Mouse (Mus musculus): ENCODE measurements around the gene Sorbs1. TPM values are rescaled to one million over a fixed set of nuclear protein-coding genes. Genes with fewer than 3 reads are reported as not detected.

The Sorbs1 gene
- polyA plus RNA-seq, 1 experiment from 2014 or later = 90.6 TPM

- 67% methylated on average over 12 of the region's 12 CpGs for WGBS (ENCODE audit: insufficient replicate concordance)
- Histone ChIP-seq H3K36me3 (ENCODE audit: control insufficient read depth, insufficient read depth, low read length) (peaks cover 19% of the 10 kb centered on the region), H3K9me3 (replicated peaks; ENCODE audit: control insufficient read depth, low read length) (no peaks in the 10 kb centered on the region; the same call in 1 of the 2 replicates), H3K9ac (ENCODE audit: low read depth, low read length) (no peak overlapping the region), H3K4me3 (ENCODE audit: low read depth, low read length) (no peak overlapping the region), H3K4me2 (no peak overlapping the region), H3K27ac (ENCODE audit: low read depth, low read length) (no peak overlapping the region), H3K27me3 (ENCODE audit: control insufficient read depth, insufficient read depth, low read length) (no peaks in the 10 kb centered on the region), H3K4me1 (ENCODE audit: control insufficient read depth, insufficient read depth, low read length) (peaks cover 10% of the 10 kb centered on the region)
- no peak for ATAC-seq (replicated peaks; ENCODE audit: insufficient number of reproducible peaks, low FRiP score, low TSS enrichment)
Measured at GRCm38 (mm10) chr19:40362203-40362865, 151.2 kb downstream of the Sorbs1 start.

DNA sequence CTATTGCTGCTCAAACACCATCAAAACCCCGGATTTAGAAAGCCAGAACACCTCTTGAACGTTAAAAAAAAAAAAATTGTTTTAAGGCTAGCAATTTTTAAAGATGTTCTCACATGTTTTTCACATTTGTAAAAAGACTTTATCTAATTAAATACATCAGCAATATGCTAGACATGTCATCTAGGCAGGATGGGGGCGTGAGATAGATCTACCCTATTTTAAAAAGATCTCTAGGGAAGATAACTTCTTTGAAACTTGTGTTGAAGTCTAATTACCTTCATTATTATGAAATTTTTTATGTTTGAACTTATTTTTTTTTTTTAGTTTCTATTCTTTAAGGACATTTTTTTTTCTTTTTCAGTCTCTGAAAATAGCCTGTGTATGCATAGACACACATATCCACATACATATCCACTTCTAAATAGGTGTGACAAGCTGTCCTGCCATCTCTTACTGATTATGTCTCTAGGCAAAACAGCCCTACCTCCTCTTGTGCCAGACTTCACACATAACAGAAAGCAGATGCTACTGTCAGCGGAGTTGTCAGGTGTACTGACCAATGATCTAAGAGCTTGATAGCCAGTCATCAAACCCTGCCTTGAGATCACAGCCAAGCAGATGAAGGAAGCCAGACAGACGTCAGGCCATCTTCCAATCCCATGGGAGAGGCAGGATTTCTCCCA, 153.7 kb downstream of the Sorbs1 start:
- Histone ChIP-seq H3K27ac (ENCODE audit: low read depth, low read length) (no peak overlapping the region), H3K4me1 (ENCODE audit: control insufficient read depth, insufficient read depth, low read length) (peaks cover 18% of the 10 kb centered on the region), H3K9ac (ENCODE audit: low read depth, low read length) (no peak overlapping the region), H3K36me3 (ENCODE audit: control insufficient read depth, insufficient read depth, low read length) (peaks cover 19% of the 10 kb centered on the region), H3K4me3 (ENCODE audit: low read depth, low read length) (no peak overlapping the region), H3K4me2 (no peak overlapping the region), H3K27me3 (ENCODE audit: control insufficient read depth, insufficient read depth, low read length) (no peaks in the 10 kb centered on the region), H3K9me3 (replicated peaks; ENCODE audit: control insufficient read depth, low read length) (no peaks in the 10 kb centered on the region; the same call in 1 of the 2 replicates)
- WGBS (ENCODE audit: insufficient replicate concordance) = 74% methylated on average over 5 of the region's 5 CpGs
- ATAC-seq (replicated peaks; ENCODE audit: insufficient number of reproducible peaks, low FRiP score, low TSS enrichment) = no peak

DNA sequence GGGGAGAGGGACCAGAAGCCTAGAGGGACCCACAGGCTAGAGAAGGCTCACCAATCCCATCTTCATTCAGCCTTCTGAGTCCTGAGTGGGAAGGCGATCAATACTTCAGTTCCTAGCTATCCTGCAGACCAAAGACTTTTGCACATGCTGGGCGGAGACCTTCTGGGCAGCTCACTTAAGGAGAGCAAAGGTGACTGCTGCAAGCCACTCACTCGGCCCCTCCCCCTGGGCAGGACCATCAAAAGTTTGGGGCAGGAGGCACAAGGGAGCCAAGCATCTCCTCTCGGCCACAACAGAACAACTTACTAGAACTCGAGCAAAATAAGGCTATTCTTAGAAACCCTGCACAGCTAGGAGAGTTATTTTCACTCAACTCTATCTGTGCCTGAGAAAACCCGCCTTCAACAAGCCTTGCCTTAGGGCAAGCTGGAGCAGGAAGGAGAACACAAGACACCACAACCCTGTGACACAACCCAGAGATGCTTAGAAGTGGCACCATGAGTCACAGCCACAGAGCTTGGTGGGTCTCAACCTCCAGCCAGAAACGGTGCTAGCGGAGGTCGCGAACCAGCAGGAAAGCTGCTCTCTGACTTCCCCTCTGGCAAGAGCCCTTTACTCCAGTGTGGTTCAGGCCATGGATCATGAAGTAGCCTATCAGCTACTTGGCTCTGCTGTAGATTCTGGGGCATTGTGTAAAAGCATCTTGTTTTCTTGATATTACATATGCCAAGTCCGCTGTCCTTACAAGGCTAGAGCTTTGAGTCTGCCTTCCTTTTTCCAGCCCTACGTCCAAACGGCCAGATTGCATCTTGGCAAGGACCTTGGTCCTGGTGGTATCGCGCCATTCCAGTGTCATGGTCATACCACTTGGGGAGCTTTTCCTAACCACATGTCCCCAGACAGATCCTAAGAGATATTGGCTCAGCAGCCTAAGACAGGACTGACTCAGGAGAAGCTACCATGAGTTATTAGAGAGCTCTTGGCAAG, 156.8 kb downstream of the Sorbs1 start:
- Histone ChIP-seq H3K27ac (ENCODE audit: low read depth, low read length) (peak overlapping the region; percentile 55), H3K9ac (ENCODE audit: low read depth, low read length) (no peak overlapping the region), H3K9me3 (replicated peaks; ENCODE audit: control insufficient read depth, low read length) (no peaks in the 10 kb centered on the region), H3K36me3 (ENCODE audit: control insufficient read depth, insufficient read depth, low read length) (no peaks in the 10 kb centered on the region; the same call in 1 of the 2 replicates), H3K4me1 (ENCODE audit: control insufficient read depth, insufficient read depth, low read length) (peaks cover 18% of the 10 kb centered on the region), H3K27me3 (ENCODE audit: control insufficient read depth, insufficient read depth, low read length) (no peaks in the 10 kb centered on the region), H3K4me3 (ENCODE audit: low read depth, low read length) (no peak overlapping the region), H3K4me2 (no peak overlapping the region)
- ATAC-seq (replicated peaks; ENCODE audit: insufficient number of reproducible peaks, low FRiP score, low TSS enrichment) = no peak
- WGBS (ENCODE audit: insufficient replicate concordance) = 70% methylated on average over 15 of the region's 15 CpGs

DNA sequence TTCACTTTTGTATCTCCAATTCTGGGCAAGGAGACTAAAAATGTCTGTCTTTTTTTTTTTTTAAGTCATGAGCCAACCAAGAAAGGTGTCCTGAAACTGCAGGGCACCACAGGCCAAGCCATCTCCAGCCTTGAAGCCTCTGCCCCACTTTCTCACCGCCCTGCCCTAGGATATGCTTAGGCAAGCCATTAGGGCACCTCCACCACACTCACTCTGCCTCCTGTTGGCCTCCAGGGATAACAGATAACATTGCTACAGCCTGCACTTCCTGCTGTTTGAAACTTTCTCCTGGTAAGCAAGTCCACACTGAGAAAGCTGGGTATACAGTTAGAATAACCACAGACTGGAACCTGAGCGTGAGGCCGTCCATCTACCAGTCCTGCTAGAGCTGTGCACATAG, 158.5 kb downstream of the Sorbs1 start:
- Histone ChIP-seq H3K9ac (ENCODE audit: low read depth, low read length) (no peak overlapping the region), H3K9me3 (replicated peaks; ENCODE audit: control insufficient read depth, low read length) (no peaks in the 10 kb centered on the region), H3K4me3 (ENCODE audit: low read depth, low read length) (no peak overlapping the region), H3K27ac (ENCODE audit: low read depth, low read length) (no peak overlapping the region), H3K27me3 (ENCODE audit: control insufficient read depth, insufficient read depth, low read length) (no peaks in the 10 kb centered on the region), H3K36me3 (ENCODE audit: control insufficient read depth, insufficient read depth, low read length) (peaks cover 2% of the 10 kb centered on the region; the same call in 1 of the 2 replicates), H3K4me2 (no peak overlapping the region), H3K4me1 (ENCODE audit: control insufficient read depth, insufficient read depth, low read length) (peaks cover 18% of the 10 kb centered on the region)
- 79% methylated on average over 3 of the region's 3 CpGs for WGBS (ENCODE audit: insufficient replicate concordance)
- no peak for ATAC-seq (replicated peaks; ENCODE audit: insufficient number of reproducible peaks, low FRiP score, low TSS enrichment)

- peaks cover 5% of the 10 kb centered on the region; the same call in 1 of the 2 replicates for H3K36me3 ChIP-seq (ENCODE audit: control insufficient read depth, insufficient read depth, low read length)
- WGBS (ENCODE audit: insufficient replicate concordance) = 82% methylated on average over 14 of the region's 14 CpGs
Measured at GRCm38 (mm10) chr19:40352006-40352405, 161.6 kb downstream of the Sorbs1 start.

DNA sequence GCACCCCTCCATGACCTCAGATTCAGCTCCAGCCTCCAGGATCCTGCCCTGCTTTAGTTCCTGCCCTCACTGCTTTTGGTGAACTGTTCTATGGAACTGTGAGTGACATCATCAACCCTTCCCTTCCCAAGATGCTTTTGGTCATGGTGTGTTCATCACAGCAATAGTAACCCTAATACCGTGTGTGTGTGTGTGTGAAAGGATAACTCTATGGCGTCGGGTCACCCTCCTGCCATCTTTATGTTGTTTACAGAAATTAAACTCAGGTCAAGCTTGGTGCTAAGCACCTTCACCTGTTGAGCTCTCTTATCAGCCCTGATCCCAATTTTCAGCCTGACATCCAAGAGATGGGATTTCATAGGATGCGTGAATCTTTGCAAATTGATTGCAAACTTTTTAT, 162.7 kb downstream of the Sorbs1 start:
- no peaks in the 10 kb centered on the region for H3K27me3 ChIP-seq (ENCODE audit: control insufficient read depth, insufficient read depth, low read length)
- ATAC-seq (replicated peaks; ENCODE audit: insufficient number of reproducible peaks, low FRiP score, low TSS enrichment) = no peak
- 83% methylated on average over 4 of the region's 4 CpGs for WGBS (ENCODE audit: insufficient replicate concordance)
- H3K4me2 ChIP-seq = no peak overlapping the region
- H3K27ac ChIP-seq (ENCODE audit: low read depth, low read length) = no peak overlapping the region
- no peak overlapping the region for H3K9ac ChIP-seq (ENCODE audit: low read depth, low read length)
- peaks cover 9% of the 10 kb centered on the region for H3K4me1 ChIP-seq (ENCODE audit: control insufficient read depth, insufficient read depth, low read length)
- H3K4me3 ChIP-seq (ENCODE audit: low read depth, low read length) = no peak overlapping the region
- no peaks in the 10 kb centered on the region for H3K9me3 ChIP-seq (replicated peaks; ENCODE audit: control insufficient read depth, low read length)
- peaks cover 5% of the 10 kb centered on the region; the same call in 1 of the 2 replicates for H3K36me3 ChIP-seq (ENCODE audit: control insufficient read depth, insufficient read depth, low read length)

More at GRCm38 (mm10) chr19:40352006-40352405, 161.6 kb downstream of the Sorbs1 start:
- Histone ChIP-seq H3K9me3 (replicated peaks; ENCODE audit: control insufficient read depth, low read length) (no peaks in the 10 kb centered on the region), H3K4me1 (ENCODE audit: control insufficient read depth, insufficient read depth, low read length) (peaks cover 16% of the 10 kb centered on the region), H3K4me3 (ENCODE audit: low read depth, low read length) (no peak overlapping the region), H3K27me3 (ENCODE audit: control insufficient read depth, insufficient read depth, low read length) (no peaks in the 10 kb centered on the region), H3K4me2 (no peak overlapping the region), H3K9ac (ENCODE audit: low read depth, low read length) (no peak overlapping the region), H3K27ac (ENCODE audit: low read depth, low read length) (no peak overlapping the region)
- no peak for ATAC-seq (replicated peaks; ENCODE audit: insufficient number of reproducible peaks, low FRiP score, low TSS enrichment)

DNA sequence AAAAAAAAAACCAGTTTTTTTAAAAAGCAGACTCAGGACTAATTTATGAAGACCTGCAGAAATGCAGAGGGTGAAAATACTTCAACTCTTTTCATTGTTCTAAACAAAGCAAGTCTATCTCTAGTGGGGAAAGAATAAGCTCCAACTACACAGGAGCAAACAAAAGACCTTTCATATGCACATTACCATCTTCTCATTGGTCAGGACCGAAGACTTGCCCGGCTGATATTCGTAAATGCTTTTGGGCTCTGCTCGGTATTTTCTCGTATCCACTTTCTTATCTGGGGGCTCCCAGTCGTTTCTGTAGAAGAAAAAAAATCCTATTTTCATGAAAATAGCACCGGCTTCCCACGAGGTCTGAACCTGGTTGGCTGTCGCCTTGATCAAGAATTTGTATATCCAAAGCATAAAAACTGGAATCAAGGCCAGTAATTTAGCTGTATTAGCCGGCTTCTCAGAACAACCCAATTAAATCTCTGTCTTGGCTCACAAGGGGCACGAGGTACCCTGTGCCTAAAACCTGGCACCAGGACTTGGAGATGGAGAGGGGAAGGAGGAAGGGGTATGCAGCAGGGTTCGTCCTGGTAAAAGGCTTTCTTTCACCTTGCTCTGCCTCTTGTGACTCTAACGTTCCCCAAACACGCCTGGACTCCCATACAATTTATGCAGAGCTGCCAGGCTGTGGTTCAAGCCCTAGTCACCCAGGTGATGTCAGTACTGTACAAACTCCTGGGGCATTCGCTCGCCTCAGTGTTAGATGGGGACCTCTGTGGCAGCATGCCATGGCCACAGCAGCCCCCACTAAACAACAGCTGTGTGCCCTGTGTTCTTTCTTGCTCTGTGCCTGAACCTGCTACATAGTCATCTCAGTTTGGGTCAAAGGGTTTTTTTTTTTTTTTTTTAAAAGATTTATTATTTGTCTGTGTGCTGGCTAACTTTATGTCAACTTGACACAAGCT, 163.6 kb downstream of the Sorbs1 start:
- Histone ChIP-seq H3K4me1 (ENCODE audit: control insufficient read depth, insufficient read depth, low read length) (0 out of 2 replicates have a peak, but pooled peaks cover under 1% of the 10 kb centered on the region), H3K27me3 (ENCODE audit: control insufficient read depth, insufficient read depth, low read length) (no peaks in the 10 kb centered on the region), H3K4me2 (no peak overlapping the region), H3K27ac (ENCODE audit: low read depth, low read length) (no peak overlapping the region), H3K36me3 (ENCODE audit: control insufficient read depth, insufficient read depth, low read length) (peaks cover 5% of the 10 kb centered on the region; the same call in 1 of the 2 replicates), H3K4me3 (ENCODE audit: low read depth, low read length) (no peak overlapping the region), H3K9me3 (replicated peaks; ENCODE audit: control insufficient read depth, low read length) (no peaks in the 10 kb centered on the region), H3K9ac (ENCODE audit: low read depth, low read length) (no peak overlapping the region)
- 70% methylated on average over 16 of the region's 16 CpGs for WGBS (ENCODE audit: insufficient replicate concordance)
- no peak for ATAC-seq (replicated peaks; ENCODE audit: insufficient number of reproducible peaks, low FRiP score, low TSS enrichment)

All from heart, embryonic 11.5 days (tissue).